In genomic region chr13:111958421-111958820, GRCm38 (mm10) we compare ENCODE assay signal across 22 mouse cellular contexts.
DNase-seq lines count a peak whose midpoint lies in the region; ATAC-seq and TF ChIP-seq lines count a peak whose summit lies in the region.
"Had no signal": no experiment of that assay in that cellular context is flagged by ENCODE, and none has a peak within 500 bp of the region (broad histone marks: within the 10 kb centered on the region; RNA-seq: fewer than 3 reads in every experiment).

No protein-coding gene starts in this region.

- H3K36me3 ChIP-seq in kidney, adult 2 months (ENCODE audit: control insufficient read depth, insufficient read depth, low read length): no peaks in the 10 kb centered on the region
- no peaks in the 10 kb centered on the region for H3K36me3 ChIP-seq in liver, embryonic 14.5 days (replicated peaks; ENCODE audit: control insufficient read depth, insufficient read depth, low read depth)
- H3K36me3 ChIP-seq: heart, embryonic 15.5 days; limb, embryonic 10.5 days; limb, embryonic 15.5 days; lung, embryonic 15.5 days; midbrain, embryonic 10.5 days; midbrain, embryonic 15.5 days; neural tube, embryonic 15.5 days had no signal

- no peak for DNase-seq in kidney, adult 2 months
- DNase-seq in kidney, adult 9 months: no peak
- no peak for DNase-seq in liver, embryonic 14.5 days (ENCODE audit: low read depth in 3 of 3, low spot score in 3 of 3)
- no peak for DNase-seq in thymus, postnatal 36 days
- DNase-seq in layer of hippocampus, adult 11-12 months (ENCODE audit: low spot score): no peak
- DNase-seq: adrenal gland, postnatal 36 days; B cell, adult 2 months; cerebellum, adult 2 months; cerebellum, postnatal 14 days; gastrocnemius, postnatal 36 days; retina, postnatal 1 day; right cerebral cortex, postnatal 14 days had no signal

- H3K4me3 ChIP-seq in kidney, adult 2 months (ENCODE audit: insufficient read depth, low read depth, low read length): no peak overlapping the region
- H3K4me3 ChIP-seq in liver, embryonic 14.5 days (ENCODE audit: insufficient read depth in 1 of 2, low read depth in 2 of 2, low read length in 2 of 2): no peak overlapping the region
- H3K4me3 ChIP-seq: forebrain, embryonic 13.5 days; heart, embryonic 15.5 days; limb, embryonic 10.5 days; limb, embryonic 15.5 days; lung, embryonic 15.5 days; midbrain, embryonic 10.5 days; midbrain, embryonic 15.5 days; neural tube, embryonic 15.5 days had no signal

- H3K4me2 ChIP-seq in liver, embryonic 14.5 days (ENCODE audit: low read depth): no peak overlapping the region
- H3K4me2 ChIP-seq: forebrain, embryonic 13.5 days; heart, embryonic 15.5 days; limb, embryonic 15.5 days; lung, embryonic 15.5 days; midbrain, embryonic 15.5 days; neural tube, embryonic 15.5 days had no signal

- H3K9ac ChIP-seq in liver, embryonic 14.5 days (replicated peaks): peak overlapping the region; percentile 14; the same call in 1 of the 2 replicates
- H3K9ac ChIP-seq: forebrain, embryonic 13.5 days; heart, embryonic 15.5 days; limb, embryonic 15.5 days; lung, embryonic 15.5 days; midbrain, embryonic 15.5 days; neural tube, embryonic 15.5 days had no signal

- WGBS in kidney, adult 2 months: 89% methylated on average over 1 of the region's 1 CpGs
- 79% methylated on average over 1 of the region's 1 CpGs for WGBS in liver, embryonic 14.5 days (ENCODE audit: insufficient replicate concordance)

- no peak for TF ChIP-seq CTCF in kidney, adult 2 months (conservative IDR thresholded peaks at IDR 0.05; ENCODE audit: insufficient read depth, insufficient read length, low read depth, low read length)
- no peak for TF ChIP-seq CTCF in liver, embryonic 14.5 days (IDR thresholded peaks at IDR 0.05; ENCODE audit: low read depth)

- H3K9me3 ChIP-seq in liver, embryonic 14.5 days (ENCODE audit: control insufficient read depth, low read length): no peaks in the 10 kb centered on the region
- H3K9me3 ChIP-seq: forebrain, embryonic 13.5 days; heart, embryonic 15.5 days; limb, embryonic 10.5 days; limb, embryonic 15.5 days; lung, embryonic 15.5 days; midbrain, embryonic 10.5 days; midbrain, embryonic 15.5 days; neural tube, embryonic 15.5 days had no signal

- ATAC-seq in erythroid progenitor cell, adult 5-6 weeks (replicated peaks; ENCODE audit: low FRiP score, poor library complexity, severe bottlenecking): peak; percentile 15
- ATAC-seq in liver, embryonic 14.5 days (ENCODE audit: insufficient read depth): no peak
- ATAC-seq: forebrain, embryonic 13.5 days; hindbrain, embryonic 16.5 days; midbrain, embryonic 15.5 days had no signal

- H3K4me1 ChIP-seq in kidney, adult 2 months (ENCODE audit: control insufficient read depth, insufficient read depth, low read length): peaks cover 16% of the 10 kb centered on the region
- H3K4me1 ChIP-seq in liver, embryonic 14.5 days (replicated peaks; ENCODE audit: control insufficient read depth in 2 of 2, insufficient read depth in 2 of 2, low read length in 1 of 2): peaks cover 27 to 29% of the 10 kb centered on the region in 2 experiments
- H3K4me1 ChIP-seq: midbrain, embryonic 15.5 days had no signal

- no peaks in the 10 kb centered on the region for H3K27me3 ChIP-seq in kidney, adult 2 months (replicated peaks; ENCODE audit: control insufficient read depth, insufficient read depth, low read length)
- no peaks in the 10 kb centered on the region for H3K27me3 ChIP-seq in liver, embryonic 14.5 days (ENCODE audit: control insufficient read depth, insufficient read depth, low read length)
- H3K27me3 ChIP-seq: forebrain, embryonic 13.5 days; heart, embryonic 15.5 days; limb, embryonic 15.5 days; lung, embryonic 15.5 days; midbrain, embryonic 15.5 days; neural tube, embryonic 15.5 days had no signal

- TF ChIP-seq EP300 in liver, embryonic 14.5 days (IDR thresholded peaks at IDR 0.05; ENCODE audit: low read depth): no peak

- no peak for TF ChIP-seq POLR2A in kidney, adult 2 months (IDR thresholded peaks at IDR 0.05; ENCODE audit: low read depth, low read length)

- H3K27ac ChIP-seq in kidney, adult 2 months (ENCODE audit: insufficient read depth, low read depth, low read length): peak overlapping the region; percentile 62; the same call in 1 of the 2 replicates
- H3K27ac ChIP-seq in liver, embryonic 14.5 days: peak overlapping the region; percentile 77
- H3K27ac ChIP-seq: forebrain, embryonic 13.5 days; heart, embryonic 15.5 days; limb, embryonic 10.5 days; limb, embryonic 15.5 days; lung, embryonic 15.5 days; midbrain, embryonic 10.5 days; midbrain, embryonic 15.5 days; neural tube, embryonic 15.5 days had no signal
